Mouse (Mus musculus): ENCODE results near the gene Zfand5.

DNA sequence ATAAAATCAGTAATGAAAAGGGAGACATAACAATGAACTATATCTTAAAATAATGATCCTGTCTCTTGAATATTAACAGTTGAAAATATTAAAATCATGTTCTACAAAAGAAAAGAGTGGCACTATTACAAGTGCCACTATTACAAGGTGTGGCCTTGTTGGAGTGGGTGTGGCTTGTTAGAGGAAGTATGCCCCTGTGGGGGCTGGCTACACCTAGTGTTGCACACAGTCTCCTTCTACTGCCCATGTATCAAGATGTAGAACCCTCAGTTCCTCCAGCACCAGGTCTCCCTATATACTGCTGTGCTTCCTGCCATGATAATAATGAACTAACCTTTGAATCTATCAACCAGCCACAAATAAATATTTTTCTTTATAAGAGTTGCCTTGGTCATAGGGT lies 11.8 kb upstream of the Zfand5 start:
- TF ChIP-seq GATA1 (IDR thresholded peaks at IDR 0.05; ENCODE audit: borderline replicate concordance, low read length), result no peak
- no peak for TF ChIP-seq FLI1 (IDR thresholded peaks at IDR 0.05; ENCODE audit: low read length)
